Mouse (Mus musculus) bone marrow, adult 2 months (tissue): ENCODE measurements around the gene Akr1c13.

ENCODE experiments used
- CTCF ChIP-seq: fragments of 200-500 bp; IDR thresholded peaks from 2 replicates; pipeline ENCODE4 v1.5.1; 2011; ENCODE audit warnings: low read length, control low read depth; ENCODE audit not compliant: control insufficient read depth, insufficient read depth
- POLR2A ChIP-seq: fragments of 200-500 bp; IDR thresholded peaks from 2 replicates; pipeline ENCODE4 v1.6.1; 2011; ENCODE audit warnings: low read depth, mild to moderate bottlenecking, control low read depth, low read length, borderline replicate concordance; ENCODE audit not compliant: control insufficient read depth

- no peak for TF ChIP-seq POLR2A
- no peak for TF ChIP-seq CTCF
Measured at GRCm38 (mm10) chr13:4168006-4168405, 22.9 kb upstream of the Akr1c13 start.
